Mouse (Mus musculus) adrenal gland, postnatal 36 days (tissue): ENCODE results near the gene Fbxo10. TPM values are rescaled to one million over a fixed set of nuclear protein-coding genes. Genes with fewer than 3 reads are reported as not detected.
"Not testable (repeated sequence)": the region's sequence is repeated elsewhere in the genome, so short reads cannot be mapped to it uniquely, and the experiment has no call there.

Experiments used
- DNase-seq, 2 experiments: peaks; one replicate each; pipeline ENCODE4 v3.0.0; 2021; ENCODE audit warnings: mixed read lengths in 1 of 2
- total RNA-seq, 2 experiments: library from RNA; stranded (reverse); gene quantifications; 2 replicates each; pipeline ENCODE4 v1.2.3; 2021

Gene Fbxo10
- total RNA-seq, 2 experiments from 2014 or later: 7.2 to 10.6 TPM

DNA sequence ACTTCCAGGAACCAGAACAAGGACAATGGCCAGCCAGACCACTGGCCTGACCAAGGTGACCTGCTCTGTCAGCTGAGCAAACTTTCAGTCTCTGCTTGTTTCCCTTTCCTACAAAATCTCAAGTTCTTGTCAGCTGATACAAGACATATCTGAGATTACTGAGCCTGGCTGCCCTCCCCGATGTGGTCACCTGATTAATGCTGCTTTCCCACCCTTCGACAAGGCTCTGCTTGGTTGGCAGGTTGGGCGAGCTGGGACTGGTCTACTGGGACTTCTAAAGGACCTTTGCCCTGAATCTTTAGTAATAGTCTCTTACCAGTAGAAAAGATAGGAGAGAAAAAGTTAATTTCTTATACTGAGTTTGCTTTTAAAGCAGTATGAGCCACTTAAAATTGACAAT is 79.0 kb downstream of the Fbxo10 start:
- no peak for DNase-seq

DNA sequence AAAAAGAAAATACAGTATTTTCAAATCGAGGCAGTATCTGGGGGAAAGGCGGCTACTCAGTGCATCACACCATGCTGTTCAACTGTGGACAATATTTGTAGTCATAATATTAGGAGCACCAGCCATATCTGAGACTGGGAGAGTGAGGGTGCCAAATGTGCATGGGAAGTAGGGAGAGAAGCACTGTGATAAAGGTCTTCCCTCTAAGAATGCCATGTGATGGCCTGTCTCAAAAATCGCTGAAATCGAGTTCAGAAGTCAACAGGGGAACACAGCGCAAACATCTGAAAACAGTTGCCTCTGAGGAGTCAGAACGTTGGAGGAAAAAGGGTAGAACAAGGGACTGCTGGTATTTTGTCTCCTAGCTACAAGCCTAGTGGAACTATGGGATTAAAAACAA is 84.4 kb downstream of the Fbxo10 start:
- no peak for DNase-seq

DNA sequence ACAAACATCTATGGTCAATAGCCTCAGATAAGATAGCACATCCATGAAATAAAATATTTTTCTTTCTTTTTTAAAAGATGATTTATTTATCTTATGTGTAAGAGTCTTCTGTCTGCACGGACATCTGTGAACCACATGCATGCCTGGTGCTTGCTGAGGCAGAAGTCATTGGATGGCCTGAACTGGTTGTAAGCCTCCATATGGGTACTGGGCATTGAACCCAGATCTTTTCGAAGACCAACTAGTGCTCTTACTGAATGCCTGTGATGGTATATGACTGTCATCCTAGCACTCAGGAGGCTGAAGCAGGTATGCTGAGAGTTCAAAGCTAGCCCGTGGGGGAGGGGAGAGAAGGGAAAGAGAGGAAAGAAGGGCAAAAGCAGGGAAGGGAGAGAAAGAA is 86.3 kb downstream of the Fbxo10 start:
- DNase-seq: no peak

DNA sequence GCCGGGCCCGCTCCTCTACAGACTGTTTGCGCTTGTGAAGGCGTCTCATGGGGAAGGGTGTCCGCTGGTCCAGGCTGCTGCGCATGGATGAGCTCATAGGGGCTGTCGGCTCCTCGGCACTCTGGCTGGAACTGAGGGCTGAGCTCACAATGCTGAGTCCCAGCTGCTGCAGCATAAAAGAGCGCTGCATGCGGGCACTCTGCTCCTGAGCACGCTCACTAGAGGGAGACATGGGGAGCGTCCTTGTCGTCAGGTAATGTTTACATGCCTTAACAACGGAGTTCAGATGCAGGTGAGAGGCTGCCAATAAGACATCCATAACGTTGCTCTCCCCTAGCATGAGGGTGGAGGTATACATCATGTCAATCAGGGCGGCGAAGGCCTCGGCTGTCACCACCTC is 89.6 kb downstream of the Fbxo10 start:
- DNase-seq: no peak

DNA sequence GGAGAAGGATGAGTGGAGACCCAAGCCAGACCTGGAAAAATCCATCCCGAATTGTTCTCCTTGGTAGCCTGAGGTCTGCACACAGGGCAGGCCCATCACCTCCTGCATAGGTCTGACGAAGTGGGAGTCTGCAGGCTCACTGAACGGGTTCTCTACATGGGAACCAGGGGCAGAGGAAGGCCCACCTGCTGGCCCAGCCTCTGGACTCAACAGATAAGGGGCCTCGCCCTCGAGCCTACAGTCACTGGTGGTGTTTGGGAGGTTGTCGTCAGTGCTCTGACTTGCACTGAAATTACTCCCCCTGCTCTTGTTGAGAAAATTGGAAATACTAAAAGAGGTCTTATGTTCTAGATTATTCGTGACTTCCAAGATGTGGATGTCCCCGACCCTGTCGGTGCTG is 90.6 kb downstream of the Fbxo10 start:
- DNase-seq: no peak

DNA sequence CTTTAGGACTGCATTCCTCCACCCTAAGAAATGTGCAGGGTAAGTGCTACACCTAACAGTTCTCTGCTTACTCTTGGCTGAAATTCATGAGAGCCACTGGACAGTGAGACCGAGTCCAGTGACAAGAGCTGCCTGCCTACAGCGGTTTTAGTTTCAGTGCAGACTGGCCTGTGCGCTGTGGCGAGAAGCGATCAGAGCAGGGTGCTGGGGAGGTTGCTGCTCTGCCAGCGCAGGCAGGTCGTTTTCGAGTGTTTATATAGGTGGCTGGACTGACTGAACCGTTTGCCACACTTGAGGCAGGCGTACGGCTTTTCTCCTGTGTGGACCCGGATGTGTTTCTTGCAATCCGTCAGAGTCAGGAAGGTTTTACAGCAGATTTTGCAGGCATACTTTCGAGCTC is 91.2 kb downstream of the Fbxo10 start:
- DNase-seq: not testable (repeated sequence)

DNA sequence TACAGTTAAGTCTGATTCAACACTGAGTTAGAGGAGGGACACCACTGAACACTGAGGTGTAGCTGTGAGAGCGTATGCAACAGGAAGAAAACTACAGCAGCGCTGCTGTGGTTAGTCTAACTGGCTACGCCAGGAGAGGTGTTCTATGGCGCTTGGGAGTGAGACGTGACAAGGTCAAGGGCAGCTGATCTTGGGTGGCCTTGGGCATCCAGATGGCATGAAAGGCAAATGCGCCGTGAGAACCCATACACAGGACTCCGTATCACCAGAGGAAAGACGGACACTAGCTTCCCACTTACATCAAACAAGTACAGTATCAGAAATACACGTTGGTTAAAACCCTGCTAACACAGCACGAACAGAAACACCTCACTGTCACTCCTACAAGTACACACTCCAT is 92.1 kb downstream of the Fbxo10 start:
- not testable (repeated sequence) for DNase-seq

DNA sequence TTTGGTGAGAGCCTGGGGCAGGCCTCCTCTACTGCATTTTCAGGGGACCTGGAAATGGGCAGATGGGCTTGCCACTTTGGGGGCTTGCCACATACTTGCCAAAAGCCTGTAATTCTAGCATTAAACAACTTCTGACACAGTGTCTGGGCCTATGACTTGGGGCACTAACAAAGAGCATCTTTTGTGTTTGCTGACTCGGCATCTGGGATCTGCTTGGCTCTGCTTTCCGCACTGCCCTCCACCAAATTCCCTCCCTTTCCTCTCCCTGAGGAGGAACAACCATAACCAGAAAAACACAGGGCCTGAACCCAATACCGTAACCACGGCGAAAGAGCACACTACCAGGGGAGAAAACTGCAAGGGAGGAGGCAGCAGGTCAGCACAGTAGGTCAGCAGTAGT is 93.8 kb downstream of the Fbxo10 start:
- no peak for DNase-seq

Other genes with a start within 250 kb of the Fbxo10 start
- 100 to 1,000 TPM; 176 to 181 TPM for gene Grhpr, start 103.2 kb downstream of the Fbxo10 start, total RNA-seq
- gene Zbtb5, start 72.2 kb downstream of the Fbxo10 start, total RNA-seq: 10 to 100 TPM in 1 of 2 experiments, 1 to 10 TPM in 1; 9.1 to 13.1 TPM
- 10 to 100 TPM; 15.9 to 20.4 TPM for gene Polr1e, start 66.0 kb downstream of the Fbxo10 start, total RNA-seq
- 100 to 1,000 TPM in 1 of 2 experiments, 10 to 100 TPM in 1; 90.2 to 110 TPM for gene Tomm5, start 23.5 kb upstream of the Fbxo10 start, total RNA-seq
- gene Frmpd1, start 100.3 kb upstream of the Fbxo10 start, total RNA-seq: 1 to 10 TPM; 3.0 to 3.7 TPM
- 10 to 100 TPM in 1 of 2 experiments, 1 to 10 TPM in 1; 9.8 to 12.4 TPM for gene Trmt10b, start 212.5 kb upstream of the Fbxo10 start, total RNA-seq